9 mouse cellular contexts compared by ENCODE assay signal in the genomic region with DNA sequence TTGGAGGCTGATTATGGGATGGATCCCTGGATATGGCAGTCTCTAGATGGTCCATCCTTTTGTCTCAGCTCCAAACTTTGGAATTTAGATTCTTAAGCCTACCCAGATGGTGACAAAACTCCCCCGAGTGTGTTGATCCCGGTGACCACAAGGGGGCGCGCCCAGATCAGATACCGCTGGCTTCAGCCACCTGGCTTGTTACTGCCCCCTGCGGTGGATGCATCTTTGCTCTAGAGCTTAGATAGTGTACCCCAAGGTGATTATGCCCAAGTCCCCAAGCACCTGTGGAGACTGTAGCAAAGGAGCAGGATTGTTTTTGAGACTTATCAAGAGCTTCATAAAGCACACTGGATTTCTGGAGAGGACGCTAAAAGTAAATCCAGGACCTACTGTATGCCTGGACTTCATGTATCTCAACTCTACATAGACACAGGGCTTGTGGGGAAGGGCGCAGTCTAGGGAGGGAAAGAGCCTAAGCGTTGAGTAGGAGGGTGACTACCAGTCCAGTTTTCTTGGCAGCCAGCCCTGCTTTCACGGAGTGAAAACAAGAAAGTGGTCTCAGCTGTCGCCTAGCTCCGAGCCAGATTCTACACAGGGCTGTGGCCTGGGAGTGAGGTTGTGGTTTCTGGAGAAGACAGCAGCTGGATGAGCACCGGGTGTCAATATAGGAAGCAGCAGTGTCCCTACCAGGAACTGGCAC. TPM values are rescaled to one million over a fixed set of nuclear protein-coding genes. Genes with fewer than 3 reads are reported as not detected.
DNase-seq lines count a peak whose midpoint lies in the region; ATAC-seq lines count a peak whose summit lies in the region.
"Had no signal": no experiment of that assay in that cellular context is flagged by ENCODE, and none has a peak within 500 bp of the region (broad histone marks: within the 10 kb centered on the region; RNA-seq: fewer than 3 reads in every experiment).

No protein-coding gene starts in this region.

- no peak overlapping the region for H3K9ac ChIP-seq in forebrain, embryonic 11.5 days (ENCODE audit: low read length)

- no peaks in the 10 kb centered on the region for H3K36me3 ChIP-seq in forebrain, embryonic 11.5 days (ENCODE audit: control insufficient read depth, insufficient read depth, low read length)

- H3K27ac ChIP-seq in forebrain, embryonic 11.5 days (ENCODE audit: low read depth, low read length): no peak overlapping the region

- peaks cover 4% of the 10 kb centered on the region; the same call in 1 of the 2 replicates for H3K4me1 ChIP-seq in forebrain, embryonic 11.5 days (replicated peaks; ENCODE audit: control insufficient read depth, insufficient read depth, low read length)
- H3K4me1 ChIP-seq: megakaryocyte, embryonic 14.5 days had no signal

- ATAC-seq in forebrain, embryonic 11.5 days (replicated peaks; ENCODE audit: low FRiP score): peak; percentile 49; the same call in 1 of the 2 replicates

- H3K27me3 ChIP-seq in forebrain, embryonic 11.5 days (ENCODE audit: control insufficient read depth, insufficient read depth, low read length): no peaks in the 10 kb centered on the region

- DNase-seq in MN1 (ENCODE audit: low spot score): peak; percentile 49
- DNase-seq in c-Kit-positive CD71-positive TER-119-negative erythroid progenitor cells, embryonic 14.5 days (ENCODE audit: low read depth): peak; percentile 56
- DNase-seq in forebrain, embryonic 11.5 days (ENCODE audit: low spot score): peak; percentile 90
- peak; percentile 88 for DNase-seq in heart, postnatal 4 days
- peak; percentile 61 for DNase-seq in layer of hippocampus, adult 9-11 months
- DNase-seq in lung, postnatal 4 days: peak; percentile 69 to 85
- peak; percentile 68 for DNase-seq in right cerebral cortex, postnatal 25 days
- DNase-seq in urinary bladder, postnatal 4 days (ENCODE audit: low spot score in 2 of 2): peak; percentile 60 to 84

- WGBS in forebrain, embryonic 11.5 days: 37% methylated on average over 13 of the region's 13 CpGs

- no peaks in the 10 kb centered on the region for H3K9me3 ChIP-seq in forebrain, embryonic 11.5 days (ENCODE audit: control insufficient read depth, low read length)
- H3K9me3 ChIP-seq: megakaryocyte, embryonic 14.5 days had no signal

- no peak overlapping the region for H3K4me3 ChIP-seq in forebrain, embryonic 11.5 days (ENCODE audit: low read depth, low read length)

- H3K4me2 ChIP-seq in forebrain, embryonic 11.5 days (ENCODE audit: low read depth, low read length, severe bottlenecking): no peak overlapping the region

RNA-seq across cellular contexts. Expression of a gene that starts 24.6 kb away (rescaled TPM):
- polyA plus RNA-seq in forebrain, embryonic 11.5 days (2014; fragmentation: Nextera tagmentation; extraction: Ambion mirVana): 0.25 and 0.40 TPM in 2 replicates
- not detected for total RNA-seq in heart, postnatal 4 days (2021)
